In the genomic region with DNA sequence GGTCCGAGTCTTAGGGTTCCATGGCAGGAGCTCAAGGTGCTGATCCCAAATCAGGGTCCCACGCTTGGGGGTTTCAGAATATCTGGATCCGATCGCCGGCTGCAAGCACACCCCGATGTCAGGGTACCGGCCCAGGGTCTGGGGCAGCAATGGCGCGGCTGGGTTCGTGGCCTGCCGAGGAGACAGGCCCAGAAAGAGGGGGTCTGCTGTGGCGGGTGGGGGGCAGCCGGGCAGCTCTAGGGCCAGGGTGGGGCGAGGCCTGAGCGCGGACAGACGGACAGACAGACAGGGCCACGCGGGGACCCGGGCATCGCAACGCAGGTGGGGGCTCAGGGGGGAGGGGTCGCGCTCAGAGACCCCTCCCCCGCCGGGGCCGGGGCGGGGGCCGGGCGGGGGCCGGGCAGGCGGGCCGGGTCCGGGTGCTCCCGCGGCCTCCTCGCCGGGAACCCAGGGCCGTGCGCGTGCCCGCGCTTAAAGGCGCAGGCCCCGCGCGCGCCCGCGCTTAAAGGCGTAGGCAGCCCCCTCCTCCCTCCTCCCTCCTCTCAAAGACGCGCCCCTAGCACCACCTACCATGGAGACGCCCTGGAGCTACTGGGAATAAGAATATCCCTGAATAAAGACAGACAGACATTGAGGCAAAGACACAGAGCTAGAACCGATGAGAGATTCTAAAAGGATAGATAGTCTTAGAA, we compare ENCODE assay signal across 8 mouse cellular contexts. TPM values are rescaled to one million over a fixed set of nuclear protein-coding genes. Genes with fewer than 3 reads are reported as not detected.
DNase-seq lines count a peak whose midpoint lies in the region; ATAC-seq and TF ChIP-seq lines count a peak whose summit lies in the region.

A gene (minus strand): TSS at position 121 of the 692 bp plus-strand sequence.

- H3K27ac ChIP-seq in forebrain, embryonic 10.5 days = peak within 1 kb of the TSS; percentile 91
- H3K27ac ChIP-seq in hindbrain, embryonic 14.5 days = no peak within 1 kb of the TSS; the same call in 1 of the 2 replicates
- H3K27ac ChIP-seq in midbrain, embryonic 12.5 days (replicated peaks) = peak within 1 kb of the TSS; percentile 46; the same call in 1 of the 2 replicates

- H3K4me2 ChIP-seq in hindbrain, embryonic 14.5 days (replicated peaks) = peak within 1 kb of the TSS; percentile 90
- peak within 1 kb of the TSS; percentile 82 for H3K4me2 ChIP-seq in midbrain, embryonic 12.5 days (replicated peaks)

- no peak for TF ChIP-seq CTCF in Patski (IDR thresholded peaks at IDR 0.05)

- peak within 1 kb of the TSS; percentile 88 for H3K9ac ChIP-seq in hindbrain, embryonic 14.5 days
- H3K9ac ChIP-seq in midbrain, embryonic 12.5 days (replicated peaks) = peak within 1 kb of the TSS; percentile 96

- H3K4me1 ChIP-seq in forebrain, embryonic 10.5 days = peaks cover 52% of the 10 kb centered on the region
- peaks cover 44% of the 10 kb centered on the region for H3K4me1 ChIP-seq in hindbrain, embryonic 14.5 days (replicated peaks; ENCODE audit: control insufficient read depth, insufficient read depth, low read length)
- peaks cover 38% of the 10 kb centered on the region for H3K4me1 ChIP-seq in midbrain, embryonic 12.5 days

- CTCF ChIA-PET in Patski (lab: Charles Lee) = interaction anchor here (0.9 to 1.3 kb wide), 2 partner anchors 10 to 69 kb away, joined by 3 to 4 read pairs; no protein-coding TSS in a partner anchor

- H3K36me3 ChIP-seq in forebrain, embryonic 10.5 days (replicated peaks) = peaks cover 19% of the 10 kb centered on the region
- peaks cover 21% of the 10 kb centered on the region for H3K36me3 ChIP-seq in hindbrain, embryonic 14.5 days (replicated peaks; ENCODE audit: control insufficient read depth, insufficient read depth)
- peaks cover 14% of the 10 kb centered on the region for H3K36me3 ChIP-seq in midbrain, embryonic 12.5 days

- POLR2A ChIA-PET in Patski (lab: Charles Lee) = interaction anchor here (0.7 kb wide), 2 partner anchors 70 to 599 kb away, joined by 3 read pairs; no protein-coding TSS in a partner anchor

- in situ Hi-C loops in Patski (cut with MboI; ENCODE audit: low pct_unique_long_range_greater_than_20kb) = no loop called here

- peaks cover 10% of the 10 kb centered on the region for H3K9me3 ChIP-seq in forebrain, embryonic 10.5 days
- no peaks in the 10 kb centered on the region for H3K9me3 ChIP-seq in hindbrain, embryonic 14.5 days (ENCODE audit: control insufficient read depth, low read length)
- H3K9me3 ChIP-seq in midbrain, embryonic 12.5 days = no peaks in the 10 kb centered on the region

- peak within 1 kb of the TSS; percentile 87 for H3K4me3 ChIP-seq in forebrain, embryonic 10.5 days
- peak within 1 kb of the TSS; percentile 78 for H3K4me3 ChIP-seq in hindbrain, embryonic 14.5 days (replicated peaks; ENCODE audit: low read length)
- peak within 1 kb of the TSS; percentile 90 for H3K4me3 ChIP-seq in midbrain, embryonic 12.5 days

- 1% methylated on average over 50 of the region's 55 CpGs for WGBS in forebrain, embryonic 10.5 days
- 2% methylated on average over 44 of the region's 55 CpGs for WGBS in hindbrain, embryonic 14.5 days
- WGBS in midbrain, embryonic 12.5 days = under 1% methylated on average over 40 of the region's 55 CpGs

- intact Hi-C loops in left cerebral cortex, postnatal 14 days (cut with DNase I) = no loop called here

- DNase-seq in Patski (ENCODE audit: low read depth, low spot score) = no peak
- peak; percentile 96 for DNase-seq in brain, adult 2 months (ENCODE audit: low read depth, low spot score)
- peak; percentile 69 for DNase-seq in forebrain, embryonic 10.5 days (ENCODE audit: extremely low spot score, low spot score)
- DNase-seq in hindbrain, embryonic 14.5 days (ENCODE audit: low spot score) = peak; percentile 89
- peak; percentile 77 for DNase-seq in left cerebral cortex, postnatal 14 days (ENCODE audit: low spot score in 2 of 2)
- DNase-seq in yolk sac, embryonic 10.5 days (ENCODE audit: low spot score) = peak; percentile 61
- no peak for DNase-seq in spleen, postnatal 36 days (ENCODE audit: low spot score in 2 of 2)

- peak; percentile 44 for ATAC-seq in Patski
- ATAC-seq in hindbrain, embryonic 14.5 days (ENCODE audit: low FRiP score) = peak; percentile 68
- ATAC-seq in midbrain, embryonic 12.5 days (ENCODE audit: low FRiP score, low read depth) = peak; percentile 76

- H3K27me3 ChIP-seq in Patski = peaks cover 9% of the 10 kb centered on the region
- peaks cover 20% of the 10 kb centered on the region for H3K27me3 ChIP-seq in forebrain, embryonic 10.5 days (ENCODE audit: poor library complexity, severe bottlenecking)
- 0 out of 2 replicates have a peak, but pooled peaks cover 3% of the 10 kb centered on the region for H3K27me3 ChIP-seq in hindbrain, embryonic 14.5 days (ENCODE audit: control insufficient read depth, insufficient read depth, low read length)
- H3K27me3 ChIP-seq in midbrain, embryonic 12.5 days = peaks cover 12% of the 10 kb centered on the region

RNA-seq across cellular contexts. Expression of the gene that starts here (rescaled TPM):
- polyA plus RNA-seq in Patski (2021) = 21.9 TPM
- 5.3 and 5.6 TPM in 2 replicates for polyA plus RNA-seq in forebrain, embryonic 10.5 days (2016; fragmentation: Nextera tagmentation; extraction: Ambion mirVana)
- 14.5 and 15.0 TPM in 2 replicates for polyA plus RNA-seq in hindbrain, embryonic 14.5 days (2014; fragmentation: Nextera tagmentation; extraction: Ambion mirVana)
- total RNA-seq in left cerebral cortex, postnatal 14 days (2021) = 10 to 100 TPM; 39.1 to 42.5 TPM
- 9.1 and 9.5 TPM in 2 replicates for polyA plus RNA-seq in midbrain, embryonic 12.5 days (2016; fragmentation: Nextera tagmentation; extraction: Ambion mirVana)

Comparison
In these comparisons a context has a peak if more than half of its experiments do, and no peak if none do; other contexts are left out.
1. DNase-seq: peak in brain, adult 2 months (single experiment), forebrain, embryonic 10.5 days (single experiment), hindbrain, embryonic 14.5 days (single experiment), left cerebral cortex, postnatal 14 days (2 of 2) and yolk sac, embryonic 10.5 days (single experiment); none in Patski (single experiment) and spleen, postnatal 36 days (0 of 2).
2. Peak in every context shown above with its lines, with median percentiles within 50 percentile points of each other: ATAC-seq and H3K4me3 ChIP-seq.